Mouse (Mus musculus): ENCODE results near the gene Tmem182.

Tmem182 gene

DNA sequence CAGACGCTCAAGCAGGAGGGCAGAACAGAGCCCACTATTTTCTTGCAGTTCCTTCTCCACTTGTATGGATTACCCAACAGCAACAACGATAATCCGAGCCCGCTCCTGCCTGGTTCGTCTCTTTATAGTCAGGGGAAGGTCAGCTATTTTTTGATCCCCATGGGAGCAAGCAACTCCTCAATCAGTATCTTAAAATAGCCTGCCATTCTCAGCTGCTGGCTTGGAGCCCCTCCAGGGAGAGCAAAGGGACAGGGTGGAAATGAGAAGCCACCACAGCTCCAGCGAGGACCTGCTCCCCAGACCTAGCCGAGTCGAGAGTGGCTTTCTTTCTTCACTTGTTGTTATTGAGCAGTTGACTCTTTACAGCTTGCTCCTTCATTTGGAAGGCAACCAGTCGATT is at the start of gene Tmem182:
TSS of gene Tmem182 (plus strand) at position 251 of the 400 bp plus-strand sequence.
- no peak for DNase-seq

DNA sequence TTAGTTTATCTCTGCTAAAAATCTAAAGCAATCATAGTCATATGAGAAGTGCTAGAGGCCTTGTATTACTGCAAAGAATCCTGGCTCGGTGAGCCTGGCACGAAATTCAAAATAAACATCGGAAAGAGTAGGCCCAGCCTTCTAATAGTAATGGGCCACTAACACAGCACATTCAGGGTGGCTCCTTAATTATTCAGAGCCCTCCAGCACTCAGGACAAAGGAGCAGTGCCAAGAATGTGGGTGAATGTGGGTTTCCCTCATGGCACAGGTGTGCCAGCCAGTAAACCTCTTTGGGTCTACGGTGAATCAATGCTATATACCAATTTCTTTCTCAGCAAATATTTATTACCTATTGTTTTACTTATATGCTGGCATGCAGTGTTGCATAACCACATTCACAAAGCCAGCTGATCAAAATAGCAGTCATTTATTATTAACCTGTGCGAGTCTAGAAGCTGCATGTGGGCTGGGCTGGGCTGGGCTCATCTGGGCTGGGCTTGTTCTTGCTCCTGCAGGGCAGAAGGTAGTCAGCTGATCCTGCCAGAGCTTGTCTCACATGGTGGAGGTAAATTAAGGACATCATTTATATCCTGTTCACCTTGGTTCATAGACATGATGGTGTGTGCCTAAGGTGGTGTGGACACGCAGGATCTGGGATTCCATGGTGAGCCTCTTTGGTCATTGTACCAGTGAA is 45.5 kb upstream of the Tmem182 start:
- no peak for DNase-seq

DNA sequence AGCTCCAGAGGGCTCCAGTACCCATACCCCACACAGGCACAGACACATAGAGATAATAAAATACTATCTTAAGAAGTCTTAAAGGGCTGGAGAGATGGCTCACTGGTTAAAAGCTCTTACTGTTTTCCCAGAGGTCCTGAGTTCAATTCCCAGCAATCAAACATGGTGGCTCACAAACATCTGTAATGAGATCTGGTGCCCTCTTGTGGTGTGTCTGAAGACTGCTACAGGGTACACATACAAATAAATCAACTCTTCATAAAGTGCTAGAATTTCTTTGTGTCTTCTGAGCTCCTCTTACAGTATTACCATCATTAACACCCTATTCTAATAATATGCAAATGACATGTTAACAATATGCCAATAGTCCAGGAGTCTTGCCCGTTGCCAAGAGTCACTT is 41.4 kb upstream of the Tmem182 start:
- no peak for DNase-seq

DNA sequence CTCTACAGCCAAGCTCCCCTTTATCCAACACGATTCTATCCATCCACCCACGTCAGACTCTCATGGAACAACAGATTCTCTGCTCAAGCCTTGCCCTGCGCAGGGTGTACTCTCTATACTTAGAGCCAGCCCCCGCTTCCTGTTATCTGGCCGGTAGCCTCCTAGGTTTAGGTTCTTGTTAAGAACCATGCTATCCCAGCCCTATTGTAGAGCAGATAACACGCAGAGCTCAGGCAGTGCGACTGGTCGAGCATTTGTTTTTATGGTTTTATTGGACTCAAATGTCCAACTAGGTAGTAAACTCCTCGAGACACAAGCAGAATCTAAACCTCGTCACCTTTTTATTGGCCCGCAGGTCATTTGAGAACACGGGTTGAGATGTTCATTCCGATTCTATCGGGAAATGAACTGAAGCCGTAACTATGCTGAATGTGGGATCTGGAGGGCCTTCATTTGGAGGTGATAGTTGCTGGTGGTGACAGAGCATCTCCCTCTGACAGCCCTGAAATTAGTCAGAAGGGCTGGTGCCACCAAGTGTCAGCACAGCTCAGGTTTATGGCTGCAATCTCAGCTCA is 40.6 kb upstream of the Tmem182 start:
- DNase-seq, result no peak

DNA sequence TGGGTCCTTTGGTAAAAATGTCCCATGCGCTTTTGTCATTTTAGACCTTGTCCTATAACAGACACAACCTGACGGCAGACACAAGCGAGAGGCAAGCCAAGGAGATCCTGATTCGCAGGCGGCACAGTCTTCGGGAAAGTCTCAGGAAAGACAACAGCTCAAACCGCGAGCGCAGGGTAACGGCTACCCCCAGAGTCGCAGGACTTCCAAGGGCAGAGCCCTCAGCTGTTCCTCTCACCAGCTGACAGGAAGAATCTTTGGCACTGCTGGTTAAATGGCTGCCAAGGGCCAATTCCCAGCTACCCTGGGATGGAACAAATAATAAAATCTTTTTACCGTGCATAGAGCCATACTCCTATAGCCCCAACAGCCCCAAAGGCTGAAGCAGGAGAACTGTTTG is 39.9 kb upstream of the Tmem182 start:
- DNase-seq, result no peak

DNA sequence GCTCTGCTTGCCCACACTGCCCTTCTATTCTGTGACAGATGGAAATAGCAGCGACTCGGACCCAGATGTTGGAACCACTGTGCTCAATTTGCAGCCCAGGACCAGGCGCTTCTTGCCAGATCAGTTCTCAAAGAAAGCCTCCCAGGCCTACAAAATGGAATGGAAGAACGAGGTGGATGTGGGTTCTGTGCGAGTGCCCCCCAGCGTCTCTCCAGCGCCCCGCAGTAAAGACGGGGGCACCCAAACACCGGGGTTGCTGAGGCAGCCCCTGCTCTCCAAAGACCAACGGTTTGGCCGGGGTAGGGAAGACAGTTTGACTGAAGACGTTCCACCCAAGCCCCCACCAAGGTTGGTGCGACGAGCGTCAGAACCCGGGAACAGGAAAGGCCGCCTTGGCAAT is 37.8 kb upstream of the Tmem182 start:
- no peak for DNase-seq

DNA sequence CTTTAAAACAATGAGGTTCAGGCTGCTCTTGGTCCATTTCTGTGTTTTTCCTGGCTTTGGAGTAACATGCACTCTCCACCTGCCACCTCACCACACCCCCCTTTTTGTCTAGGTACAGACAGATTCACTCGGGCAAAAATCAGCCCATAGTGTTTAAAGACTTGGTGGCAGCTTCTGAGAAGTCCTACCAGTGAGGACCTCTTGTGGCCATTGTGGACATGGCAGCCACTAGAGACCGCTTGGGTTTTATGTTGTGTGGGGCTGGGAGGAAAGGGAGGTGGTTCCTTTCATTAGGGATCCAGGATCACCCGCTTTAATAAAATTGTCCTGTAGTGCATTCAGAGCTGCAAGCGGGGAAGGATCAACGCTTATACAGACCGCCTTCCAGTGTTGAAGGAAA is 36.8 kb upstream of the Tmem182 start:
- peak; percentile 9 to 19 for DNase-seq

DNA sequence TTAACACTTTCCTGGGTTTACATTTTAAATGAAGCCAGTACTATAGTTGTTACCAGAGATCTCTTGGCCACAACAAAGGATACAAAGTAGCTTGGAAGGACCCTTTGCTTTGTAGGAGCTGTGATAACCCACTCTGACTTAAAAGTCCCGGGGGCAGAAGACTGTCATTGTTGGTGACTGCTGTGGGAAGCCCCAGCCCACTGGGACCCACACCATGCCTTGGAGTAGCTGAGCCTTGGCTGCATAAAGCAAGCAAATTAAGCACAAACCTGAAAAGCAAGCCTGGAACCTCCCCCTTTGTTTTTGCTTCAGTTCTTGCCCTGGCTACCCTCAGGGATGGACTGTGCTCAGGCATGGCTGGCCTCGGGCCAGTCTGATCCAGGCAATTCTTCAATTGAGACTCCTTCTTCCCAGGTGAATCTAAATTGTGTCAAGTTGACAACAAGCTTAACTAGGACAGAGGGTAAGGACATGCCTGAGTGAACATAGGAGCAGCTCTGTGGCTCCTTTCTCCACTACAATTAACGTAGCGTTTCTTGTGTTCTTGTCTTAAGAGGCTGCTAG is 36.0 kb upstream of the Tmem182 start:
- no peak for DNase-seq

DNA sequence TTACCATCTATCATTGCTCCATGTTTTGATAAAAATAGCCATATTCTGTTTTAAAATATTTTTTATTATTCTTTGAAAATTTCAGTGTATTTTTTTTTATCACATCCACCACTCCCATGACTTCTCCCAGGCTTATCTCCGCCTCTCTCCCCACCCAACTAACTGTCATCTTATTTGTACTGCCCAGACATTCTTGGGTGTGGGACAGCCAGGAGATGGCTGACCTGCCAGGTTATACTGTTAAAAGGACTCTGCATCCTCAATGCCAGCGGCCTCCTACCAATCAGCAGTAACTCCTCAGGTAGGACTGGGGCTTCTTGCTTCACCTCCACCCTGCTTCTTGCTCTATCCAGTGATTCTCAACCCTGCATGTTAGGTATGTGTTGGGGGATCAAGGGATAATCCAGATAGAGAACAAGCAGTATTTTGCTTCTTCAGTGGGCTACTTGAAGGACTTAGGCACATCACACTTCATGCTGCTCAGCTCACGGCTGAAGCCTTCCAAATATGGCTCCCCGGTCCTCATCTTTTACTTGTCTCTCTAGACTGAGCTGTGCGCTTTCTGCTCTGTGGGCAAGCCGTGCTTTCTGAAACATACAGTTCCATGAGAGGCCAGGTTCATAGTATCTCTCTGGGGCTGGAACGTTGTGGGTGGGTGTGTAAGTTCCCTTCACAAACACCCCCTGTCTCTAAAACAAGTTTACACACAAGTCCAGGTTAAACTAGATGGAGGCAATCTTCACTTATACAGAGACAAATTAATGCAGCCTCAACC is 34.0 kb upstream of the Tmem182 start:
- DNase-seq, result no peak

DNA sequence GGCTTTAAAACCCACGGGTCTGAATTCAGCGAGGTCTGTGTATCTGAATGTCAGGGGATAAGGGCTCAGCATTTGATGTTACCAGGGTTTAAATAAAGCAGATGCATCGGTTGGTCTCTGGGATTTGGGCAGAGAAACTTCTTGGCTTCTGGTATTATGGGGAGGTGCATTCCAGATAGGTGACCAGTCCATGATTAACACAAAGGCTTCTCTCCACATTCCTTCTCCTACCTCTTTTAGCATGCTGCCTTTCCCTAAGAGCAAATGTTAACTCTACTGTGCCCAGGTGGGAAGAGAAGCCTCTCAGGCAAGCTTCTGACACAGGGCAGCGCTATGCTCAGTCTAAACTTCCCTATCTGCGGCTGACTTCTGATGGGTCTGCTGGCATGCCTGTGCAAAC is 32.2 kb upstream of the Tmem182 start:
- DNase-seq, result no peak

DNA sequence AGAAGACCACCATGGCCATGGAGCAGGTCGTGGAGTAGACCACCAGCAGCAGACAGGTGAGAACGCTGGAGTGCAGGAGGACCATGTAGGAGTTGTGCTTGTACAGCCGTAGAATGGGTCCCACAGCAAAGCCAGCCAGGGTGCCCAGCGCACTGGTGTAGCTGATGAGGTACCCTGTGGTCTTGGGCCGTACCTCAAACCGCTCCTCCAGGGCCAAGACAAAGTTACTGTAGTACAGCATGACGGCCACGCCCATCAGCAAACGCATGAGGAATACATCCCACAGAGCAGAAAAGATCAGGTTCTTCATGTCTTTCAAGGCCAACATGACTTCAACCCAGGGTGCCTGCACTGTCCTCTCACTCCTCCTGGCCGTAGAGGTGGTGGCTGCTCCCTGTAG is 31.4 kb upstream of the Tmem182 start:
- no peak for DNase-seq

DNA sequence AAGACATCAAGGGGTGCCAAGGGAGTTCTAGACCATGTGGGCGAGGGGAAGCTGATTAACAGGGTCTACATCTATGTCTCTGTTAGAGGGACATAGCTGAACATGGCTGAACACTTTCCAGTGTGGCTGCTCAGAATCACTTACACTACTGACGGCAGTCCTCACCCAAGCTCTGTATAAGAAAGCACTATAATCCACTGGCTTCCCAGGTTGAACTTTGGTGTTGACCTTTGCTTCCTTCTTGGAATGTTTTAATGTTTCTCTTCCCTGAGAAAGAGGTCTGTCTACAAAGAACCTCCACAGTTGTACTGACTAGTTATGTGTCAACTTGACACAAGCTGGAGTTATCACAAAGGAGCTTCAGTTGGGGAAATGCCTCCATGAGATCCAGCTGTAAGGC is 29.3 kb upstream of the Tmem182 start:
- DNase-seq, result no peak

DNA sequence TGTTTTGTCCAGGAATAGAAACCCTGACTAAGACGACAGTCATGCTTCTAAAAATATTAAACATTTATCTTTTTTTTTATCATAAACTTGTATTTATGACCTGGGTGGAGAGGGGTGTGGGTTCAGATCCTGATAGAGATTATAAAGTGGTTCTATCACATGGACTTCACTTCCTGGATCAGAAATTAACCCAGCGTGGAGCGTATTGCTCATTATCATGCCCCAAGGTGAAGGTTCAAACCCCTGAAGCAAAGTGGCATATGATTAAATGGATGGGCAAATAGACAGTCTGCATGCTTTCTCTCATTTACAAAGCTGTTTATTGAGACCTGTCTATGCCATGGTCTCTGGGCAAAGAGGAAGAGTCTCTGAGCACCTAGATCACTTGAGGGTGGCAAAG is 28.6 kb upstream of the Tmem182 start:
- no peak for DNase-seq

DNA sequence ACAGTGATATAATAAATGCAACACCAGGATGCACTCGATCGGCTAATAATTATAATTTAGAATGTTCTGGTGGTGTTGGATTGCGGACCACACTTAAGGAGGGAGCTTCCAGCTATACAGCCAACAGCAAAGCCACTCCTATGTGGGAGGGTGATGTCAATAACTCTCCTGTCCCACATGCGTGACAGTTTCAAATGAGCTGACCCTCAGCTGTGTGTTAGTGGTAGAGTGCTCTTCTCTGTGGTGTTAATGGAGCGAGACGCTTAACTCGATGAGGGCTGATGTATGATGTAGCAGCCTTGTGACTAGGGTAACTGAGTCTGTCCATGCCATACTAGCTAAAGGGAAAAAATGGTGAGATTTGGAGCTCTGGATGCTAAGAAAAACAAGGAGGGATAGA is 22.0 kb upstream of the Tmem182 start:
- no peak for DNase-seq

DNA sequence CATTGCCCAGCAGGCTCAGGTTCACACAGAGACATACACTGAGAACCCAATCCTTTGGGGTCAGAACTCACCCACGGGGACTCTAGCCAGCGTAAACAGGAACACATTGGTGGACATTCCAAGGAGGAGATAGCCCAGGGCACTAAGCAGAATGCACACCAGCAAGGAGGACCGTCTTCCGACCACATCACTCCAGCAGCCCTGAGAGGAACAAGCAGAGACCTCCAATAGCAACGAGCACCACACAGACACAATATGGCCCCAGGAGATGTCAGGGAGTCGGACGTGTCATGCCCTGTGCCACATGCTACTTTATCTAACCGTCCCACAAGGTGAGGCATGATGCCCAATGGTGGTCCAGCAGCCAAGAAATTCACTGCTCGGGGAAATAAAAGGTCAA is 21.1 kb upstream of the Tmem182 start:
- DNase-seq, result no peak

DNA sequence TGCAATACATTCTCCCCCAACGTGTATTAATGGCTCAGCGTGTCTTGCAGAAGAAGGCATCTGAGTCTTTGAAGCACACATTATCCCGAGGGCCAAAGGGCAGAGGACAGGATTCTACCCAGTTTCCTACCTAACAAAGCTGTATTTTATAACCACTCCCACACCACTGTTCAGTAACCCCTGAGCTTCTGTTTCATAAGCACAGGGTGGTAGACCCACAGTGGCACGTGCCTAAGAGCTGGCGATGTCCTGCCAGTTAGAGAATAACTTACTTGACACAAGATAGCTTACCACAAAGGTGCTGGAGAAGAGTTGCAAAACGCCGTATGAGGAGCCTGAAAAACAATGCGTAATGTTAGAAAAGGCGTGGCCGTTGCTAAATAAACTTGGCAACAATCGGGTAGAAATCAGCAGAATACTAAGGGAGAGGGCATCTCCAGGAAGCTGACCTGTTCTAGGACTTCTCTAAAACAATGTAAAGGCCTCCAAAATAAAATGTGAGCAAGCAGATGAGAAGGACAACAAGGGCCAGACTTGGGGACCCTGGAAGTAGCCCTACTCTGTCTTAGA is 19.4 kb upstream of the Tmem182 start:
- DNase-seq, result no peak

DNA sequence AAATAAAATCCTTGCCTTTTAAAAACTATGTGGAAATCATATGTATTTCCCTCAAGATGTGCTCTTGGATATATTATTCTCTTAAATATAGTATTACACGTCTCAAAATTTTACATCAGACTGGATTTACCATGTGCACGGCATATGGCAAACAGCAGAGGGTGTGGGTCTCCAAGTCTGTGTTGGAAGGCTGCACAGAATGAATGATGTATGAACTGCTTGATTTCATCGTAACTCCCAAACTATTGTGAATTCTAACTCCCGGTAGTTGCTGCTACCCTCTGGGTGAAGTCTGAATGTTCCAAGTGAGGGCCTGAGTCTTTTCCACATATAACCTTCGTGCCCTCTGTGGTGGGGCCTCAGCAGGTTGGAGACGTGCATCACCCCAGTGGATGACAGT is 16.4 kb upstream of the Tmem182 start:
- no peak for DNase-seq

DNA sequence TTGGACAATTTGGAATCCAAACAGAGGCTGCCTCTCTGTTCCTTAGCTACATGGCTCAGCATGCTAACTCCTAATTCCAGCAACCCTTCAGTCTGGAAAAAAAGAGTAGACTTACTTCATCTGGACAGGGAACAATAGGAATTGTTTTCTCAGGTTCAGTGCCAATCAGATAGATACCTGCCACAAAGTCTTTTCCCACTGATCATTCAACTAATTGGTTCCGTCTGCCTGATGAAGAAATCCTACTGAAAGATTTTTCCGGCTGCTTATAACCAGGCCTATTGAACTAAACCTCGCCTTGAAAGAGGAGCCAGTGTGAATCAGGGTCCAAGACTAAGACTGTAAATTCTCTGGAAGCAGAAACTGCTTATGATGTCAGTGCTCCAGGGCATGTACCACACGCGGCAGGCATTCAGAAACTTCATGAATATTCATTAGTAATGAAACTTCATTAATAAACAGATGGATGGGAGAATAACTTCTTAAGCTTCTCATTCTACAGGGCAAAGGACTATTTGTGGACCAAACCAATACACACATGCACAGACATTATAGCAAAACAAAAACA is 15.7 kb upstream of the Tmem182 start:
- DNase-seq, result no peak

DNA sequence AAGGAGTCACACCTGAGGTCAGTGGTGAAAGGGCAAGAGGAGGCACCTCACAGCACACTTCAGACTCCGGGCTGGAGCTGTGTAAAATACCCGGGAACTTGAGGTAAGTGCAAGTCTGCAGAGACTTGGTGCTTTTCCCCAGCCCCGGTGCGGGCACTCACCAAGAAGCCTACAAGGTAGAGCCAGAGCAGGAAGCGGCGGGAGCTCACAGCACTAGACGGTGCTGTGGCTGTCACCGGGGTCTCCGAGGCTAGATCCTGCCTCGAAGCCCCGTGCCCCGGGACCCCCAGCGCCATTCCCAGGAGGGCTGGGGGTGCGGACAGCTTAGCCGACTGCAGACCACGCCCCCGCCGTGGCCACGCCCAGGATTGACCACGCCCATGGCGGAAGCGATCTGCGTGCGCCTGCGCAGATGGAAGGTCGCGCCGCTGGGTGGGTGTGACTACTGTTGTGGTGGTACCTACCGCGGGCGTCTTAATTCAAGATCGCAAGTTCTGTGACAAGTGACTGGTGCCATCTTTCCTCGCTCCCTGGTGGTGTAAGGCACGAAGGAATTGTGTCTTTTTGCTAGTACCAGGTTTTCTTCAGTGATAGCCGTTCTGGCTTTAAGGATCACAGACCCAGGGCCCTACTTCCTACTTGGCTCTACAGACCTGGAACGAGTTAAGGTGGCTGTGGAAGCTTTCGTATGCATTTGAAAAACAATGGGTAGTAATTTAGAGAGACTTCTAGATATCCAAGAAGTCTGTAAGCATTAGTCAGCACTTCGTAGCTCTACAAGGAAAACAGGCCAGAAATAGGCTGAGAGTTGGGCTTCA is 14.9 kb upstream of the Tmem182 start, which contains the start of gene Mfsd9:
TSS of gene Mfsd9 (minus strand) at position 364 of the 818 bp plus-strand sequence.
- peak; percentile 96 to 97 for DNase-seq

DNA sequence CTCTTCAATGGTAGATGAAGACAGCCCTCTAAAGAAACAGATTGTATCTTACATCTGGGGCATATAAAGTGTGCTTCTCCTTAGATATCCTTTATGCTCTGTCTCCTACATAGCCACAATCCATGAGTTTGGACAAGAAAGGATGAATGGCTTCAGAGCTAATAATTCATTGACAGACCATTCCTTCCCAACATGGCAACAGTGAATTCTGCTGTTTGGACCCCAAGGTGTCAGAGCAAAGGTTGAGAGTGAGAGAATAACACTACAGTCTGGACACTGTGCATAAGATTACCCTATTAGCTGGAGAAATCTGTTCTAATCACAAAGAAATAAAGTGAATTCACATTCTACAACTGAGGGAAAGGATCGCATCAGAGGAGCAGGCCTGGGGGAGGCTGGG is 9.9 kb upstream of the Tmem182 start:
- DNase-seq, result no peak

DNA sequence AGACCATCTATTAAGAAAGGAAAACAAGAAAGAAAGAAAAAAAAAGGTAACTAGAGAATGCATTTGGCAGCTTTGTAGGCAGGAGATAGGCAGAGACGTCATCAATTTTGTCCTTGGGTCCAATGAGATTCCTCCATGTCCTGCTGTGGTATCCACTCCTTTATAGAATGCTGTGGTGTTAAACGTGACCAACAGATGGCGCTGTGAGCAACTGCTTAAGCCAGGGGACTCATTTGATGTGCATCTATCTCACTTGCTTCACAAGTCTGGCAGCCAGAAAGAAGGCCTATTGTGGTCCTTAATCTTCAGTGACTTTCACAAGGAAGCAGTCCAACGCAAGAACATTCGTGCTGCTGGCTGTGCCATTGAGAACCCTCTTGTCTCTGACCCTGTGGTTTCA is 8.1 kb upstream of the Tmem182 start:
- peak; percentile 71 to 72 for DNase-seq

DNA sequence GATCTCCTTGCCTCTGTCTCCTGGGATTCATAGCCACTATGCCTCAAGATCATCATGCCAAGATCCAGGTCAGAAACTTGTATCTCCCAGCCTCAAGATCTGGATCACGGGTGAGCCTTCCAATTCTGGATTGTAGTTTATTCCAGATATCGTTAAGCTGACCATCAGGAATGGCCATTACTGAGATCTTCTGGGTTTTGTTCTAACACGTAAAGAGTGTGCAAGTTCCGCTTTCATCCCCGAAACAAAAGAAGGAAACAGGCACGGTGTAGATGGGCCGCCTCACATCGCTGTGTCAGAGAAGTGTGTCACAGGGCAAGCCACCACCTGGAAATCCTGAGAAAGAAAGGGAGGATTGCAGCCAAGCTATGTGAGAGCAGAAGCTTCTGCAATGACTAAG is 6.3 kb upstream of the Tmem182 start:
- DNase-seq, result no peak
